Mouse (Mus musculus) brain, embryonic 14.5 days (tissue): ENCODE results near the gene Dusp23.

Experiments used
- CTCF ChIP-seq: fragments of 200-500 bp; IDR thresholded peaks from 2 replicates; pipeline ENCODE4 v1.5.1; 2012; ENCODE audit warnings: inconsistent platforms, mild to moderate bottlenecking, moderate library complexity, borderline replicate concordance; ENCODE audit not compliant: insufficient read depth, insufficient read length; ENCODE audit errors: extremely low read depth
- POLR2A ChIP-seq: fragments of 200-500 bp; IDR thresholded peaks from 2 replicates; pipeline ENCODE4 v1.6.1; 2012; ENCODE audit warnings: mild to moderate bottlenecking, inconsistent platforms, borderline replicate concordance; ENCODE audit not compliant: poor library complexity, insufficient read depth, insufficient read length, severe bottlenecking; ENCODE audit errors: extremely low read depth

DNA sequence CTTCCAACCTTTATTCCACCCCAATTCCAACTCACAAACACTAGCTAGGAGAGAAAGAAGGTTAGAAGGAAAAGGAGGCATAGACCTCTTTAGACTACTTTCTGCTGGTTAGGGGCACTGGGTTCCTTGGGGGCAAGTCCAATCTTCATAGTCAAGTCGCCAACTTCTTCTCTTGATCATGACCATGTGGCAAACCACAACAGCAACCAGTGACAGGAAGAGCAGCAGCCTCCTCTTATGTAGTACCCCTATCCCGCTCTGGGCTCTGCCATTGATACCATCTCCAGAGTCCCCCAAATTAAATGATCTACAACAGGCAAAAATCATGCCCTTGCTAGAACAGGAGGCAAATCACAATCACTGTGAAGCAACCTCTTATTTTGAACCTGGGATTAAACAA, 38.8 kb downstream of the Dusp23 start:
- TF ChIP-seq CTCF, result no peak
- TF ChIP-seq POLR2A, result no peak
